Mouse (Mus musculus): ENCODE measurements around the gene Tubd1.

Tubd1 gene

GRCm38 (mm10) chr11:86584898-86585597 lies 40.3 kb downstream of the Tubd1 start:
- no peak for DNase-seq

GRCm38 (mm10) chr11:86585598-86585984 lies 40.8 kb downstream of the Tubd1 start:
- peak; percentile 44 for DNase-seq

- peak; percentile 72 for DNase-seq
Observed at GRCm38 (mm10) chr11:86586177-86586867, 41.5 kb downstream of the Tubd1 start.

GRCm38 (mm10) chr11:86586868-86587792 lies 42.3 kb downstream of the Tubd1 start:
- peak; percentile 65 for DNase-seq

GRCm38 (mm10) chr11:86587830-86588229 lies 43.0 kb downstream of the Tubd1 start:
- DNase-seq = no peak

GRCm38 (mm10) chr11:86588583-86589298 lies 44.0 kb downstream of the Tubd1 start:
- no peak for DNase-seq

GRCm38 (mm10) chr11:86590066-86590465 lies 45.3 kb downstream of the Tubd1 start:
- no peak for DNase-seq

- DNase-seq = no peak
Observed at GRCm38 (mm10) chr11:86590579-86590978, 45.8 kb downstream of the Tubd1 start.

- DNase-seq = no peak
Observed at GRCm38 (mm10) chr11:86591301-86591845, 46.6 kb downstream of the Tubd1 start.

GRCm38 (mm10) chr11:86591931-86592616 lies 47.3 kb downstream of the Tubd1 start:
- no peak for DNase-seq

GRCm38 (mm10) chr11:86592993-86593392 lies 48.2 kb downstream of the Tubd1 start:
- DNase-seq = no peak

GRCm38 (mm10) chr11:86593443-86593842 lies 48.7 kb downstream of the Tubd1 start:
- DNase-seq = no peak

GRCm38 (mm10) chr11:86594188-86594876 lies 49.5 kb downstream of the Tubd1 start:
- no peak for DNase-seq

GRCm38 (mm10) chr11:86595366-86595765 lies 50.6 kb downstream of the Tubd1 start:
- DNase-seq = no peak

GRCm38 (mm10) chr11:86596187-86596960 lies 51.6 kb downstream of the Tubd1 start:
- DNase-seq = no peak

- DNase-seq = no peak
Observed at GRCm38 (mm10) chr11:86596976-86597375, 52.2 kb downstream of the Tubd1 start.

- no peak for DNase-seq
Observed at GRCm38 (mm10) chr11:86598154-86598553, 53.4 kb downstream of the Tubd1 start.

- DNase-seq = no peak
Observed at GRCm38 (mm10) chr11:86598572-86598971, 53.8 kb downstream of the Tubd1 start.

- DNase-seq = no peak
Observed at GRCm38 (mm10) chr11:86599378-86600208, 54.8 kb downstream of the Tubd1 start.

Data from thymus, postnatal 14 days (tissue).